Mouse (Mus musculus): ENCODE results near the gene Nxnl1.

- no peak for TF ChIP-seq USF1 (IDR thresholded peaks at IDR 0.05; ENCODE audit: low read depth, low read length)
- TF ChIP-seq GABPA (IDR thresholded peaks at IDR 0.05; ENCODE audit: insufficient replicate concordance, low read depth, low read length) = no peak
- TF ChIP-seq TBP (conservative IDR thresholded peaks at IDR 0.05; ENCODE audit: low read depth, low read length) = no peak
- TF ChIP-seq POLR2A (IDR thresholded peaks at IDR 0.05; ENCODE audit: low read depth, low read length) = no peak
- TF ChIP-seq CTCF (conservative IDR thresholded peaks at IDR 0.05 in 1 of 2, IDR thresholded peaks at IDR 0.05 in 1 of 2; ENCODE audit: low read depth in 2 of 2, low read length in 2 of 2) = no peak
- TF ChIP-seq EP300 (IDR thresholded peaks at IDR 0.05; ENCODE audit: low read length) = no peak
- no peak for TF ChIP-seq CHD2 (IDR thresholded peaks at IDR 0.05; ENCODE audit: low read length)
- TF ChIP-seq IRF4 (IDR thresholded peaks at IDR 0.05; ENCODE audit: low read depth, low read length) = no peak
- no peak for TF ChIP-seq ZNF384 (IDR thresholded peaks at IDR 0.05; ENCODE audit: low read depth, low read length)
- no peak for TF ChIP-seq MAZ (IDR thresholded peaks at IDR 0.05; ENCODE audit: low read depth, low read length)
- TF ChIP-seq JUND (conservative IDR thresholded peaks at IDR 0.05; ENCODE audit: low read depth, low read length) = no peak
- TF ChIP-seq USF2 (conservative IDR thresholded peaks at IDR 0.05; ENCODE audit: low read depth, low read length) = no peak
These were observed 32.4 kb upstream of the Nxnl1 start for GRCm38 (mm10) chr8:71598841-71599240.
